Mouse (Mus musculus) small intestine, adult 2 months (tissue): ENCODE results near the gene Hdgfl2.

Source experiments
- CTCF ChIP-seq: fragments of 200-500 bp; IDR thresholded peaks from 2 replicates; pipeline ENCODE4 v1.5.1; 2012; ENCODE audit warnings: low read depth, mild to moderate bottlenecking, control low read depth, inconsistent platforms, low read length, moderate library complexity, mixed read lengths; ENCODE audit not compliant: insufficient replicate concordance, insufficient read length; ENCODE audit errors: extremely low read depth
- POLR2A ChIP-seq: fragments of 200-500 bp; IDR thresholded peaks from 2 replicates; pipeline ENCODE4 v1.6.1; 2012; ENCODE audit warnings: low read depth, mild to moderate bottlenecking, control low read depth, inconsistent platforms, low read length, moderate library complexity

DNA sequence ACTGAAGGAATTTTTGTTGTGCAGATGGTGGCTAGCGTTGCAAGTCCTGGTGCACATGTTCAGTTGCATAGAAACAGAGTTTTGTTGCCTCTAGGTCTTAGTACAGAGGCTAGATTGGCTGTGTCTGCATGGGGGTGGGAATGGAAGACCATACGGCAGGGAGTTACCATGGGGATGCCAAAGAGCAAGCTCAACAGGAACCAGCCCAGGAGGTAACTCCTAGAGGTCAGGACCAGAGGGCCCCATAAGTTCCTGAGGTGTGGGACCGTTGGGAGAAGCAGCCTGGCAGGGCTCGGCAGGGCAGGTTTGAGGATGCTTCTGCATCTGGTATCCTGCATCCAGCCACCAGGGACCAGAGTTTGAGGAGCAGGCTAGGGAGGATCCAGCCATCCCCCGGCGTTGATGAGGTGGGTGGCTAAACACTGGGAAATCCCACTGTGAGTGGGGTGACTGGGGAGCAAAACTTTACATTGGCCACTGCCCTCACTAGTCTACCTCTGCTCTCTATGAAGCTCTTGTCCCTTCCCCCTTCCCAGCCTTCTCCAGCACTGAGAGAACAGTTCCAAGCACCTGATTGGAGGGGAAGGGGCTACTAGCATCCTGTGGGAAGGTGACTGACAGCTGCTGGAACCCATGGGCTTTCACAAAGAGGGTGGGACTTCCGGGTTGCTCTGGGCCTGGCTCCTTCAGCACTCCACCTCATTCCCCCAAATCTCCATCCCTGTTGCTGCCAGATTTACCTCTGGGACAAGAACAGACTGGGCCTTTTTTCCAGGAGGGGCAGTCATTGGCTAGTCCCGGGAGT is 1.5 kb downstream of the Hdgfl2 start:
- TF ChIP-seq POLR2A (no peak), CTCF (no peak)
